Mouse (Mus musculus): ENCODE measurements at regions not wholly inside any gene's neighbourhood (a gene's known extent, or its start where the extent isn't known, plus 50 kb on each side); places are given as distances from the start of the nearest gene placed in this dataset.

DNA sequence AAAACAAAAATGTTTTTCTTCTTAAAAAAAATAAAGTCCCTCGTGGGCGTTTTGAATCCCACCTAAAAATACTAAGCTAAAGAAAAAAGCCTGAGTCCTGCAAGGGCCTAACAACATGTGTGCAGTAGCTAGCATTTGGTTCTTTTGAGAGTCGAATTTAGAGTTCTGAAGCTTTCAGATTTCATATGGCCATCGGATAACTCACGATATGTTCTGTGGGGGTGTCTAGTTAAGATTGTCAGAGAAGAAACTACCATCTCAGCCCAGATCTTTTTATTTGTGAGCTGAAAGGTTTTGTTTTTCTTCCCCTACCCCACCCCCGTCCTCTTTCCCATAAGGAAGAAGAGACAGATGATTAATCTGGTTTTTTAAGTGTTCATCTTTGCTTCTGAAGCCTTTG lies 327.8 kb downstream of the Slc4a3 start:
- TF ChIP-seq CTCF (IDR thresholded peaks at IDR 0.05; ENCODE audit: low read depth, low read length) (no peak), EP300 (IDR thresholded peaks at IDR 0.05; ENCODE audit: insufficient read depth, low read depth, low read length) (no peak)
